Mouse (Mus musculus) limb, embryonic 14.5 days (tissue): ENCODE measurements around the gene Kbtbd13. TPM values are rescaled to one million over a fixed set of nuclear protein-coding genes. Genes with fewer than 3 reads are reported as not detected.

Experiments used
- ATAC-seq: fragments of 200-750 bp; cut with Nextera tagmentation; 2 replicates; pipeline ENCODE4 v1.8.0; 2017; ENCODE audit warnings: low read depth, moderate number of reproducible peaks, moderate TSS enrichment; ENCODE audit not compliant: low FRiP score
- DNase-seq: peaks from one replicate; pipeline ENCODE4 v3.0.0-alpha.2; 2015; ENCODE audit warnings: low spot score
- H3K27ac ChIP-seq: fragments of 300-500 bp; sonication (generic); replicated peaks from 2 replicates; pipeline ENCODE4 v1.5.1; 2014; ENCODE audit warnings: low read depth, mild to moderate bottlenecking, low read length, moderate library complexity, mixed read lengths
- H3K27me3 ChIP-seq: fragments of 300-500 bp; sonication (generic); 2 replicates; pipeline ENCODE4 v1.6.1; 2014; ENCODE audit warnings: low read length, mixed read lengths; ENCODE audit not compliant: control insufficient read depth, insufficient read depth
- H3K36me3 ChIP-seq: fragments of 300-500 bp; sonication (generic); 2 replicates; pipeline ENCODE4 v1.6.1; 2014; ENCODE audit warnings: mild to moderate bottlenecking, low read length, moderate library complexity, mixed read lengths; ENCODE audit not compliant: control insufficient read depth, insufficient read depth
- H3K4me1 ChIP-seq: fragments of 300-500 bp; sonication (generic); 2 replicates; pipeline ENCODE4 v1.6.1; 2014; ENCODE audit warnings: antibody characterized with exemption, low read length, mixed read lengths; ENCODE audit not compliant: control insufficient read depth, insufficient read depth
- H3K4me2 ChIP-seq: fragments of 300-500 bp; sonication (generic); replicated peaks from 2 replicates; pipeline ENCODE4 v1.6.1; 2014; ENCODE audit warnings: low read depth, mild to moderate bottlenecking, low read length, moderate library complexity; ENCODE audit not compliant: severe bottlenecking
- H3K4me3 ChIP-seq: fragments of 300-500 bp; sonication (generic); replicated peaks from 2 replicates; pipeline ENCODE4 v1.5.1; 2014; ENCODE audit warnings: low read length
- H3K9ac ChIP-seq: fragments of 300-500 bp; sonication (generic); 2 replicates; pipeline ENCODE4 v1.6.1; 2014; ENCODE audit warnings: mild to moderate bottlenecking, low read depth, low read length, moderate library complexity; ENCODE audit not compliant: severe bottlenecking
- H3K9me3 ChIP-seq: fragments of 300-500 bp; sonication (generic); 2 replicates; pipeline ENCODE4 v1.6.1; 2016; ENCODE audit warnings: low read length; ENCODE audit not compliant: control insufficient read depth
- POLR2A ChIP-seq: fragments of 200-500 bp; IDR thresholded peaks from 2 replicates; pipeline ENCODE4 v1.8.0; 2012; ENCODE audit warnings: inconsistent platforms, mild to moderate bottlenecking, moderate library complexity, borderline replicate concordance; ENCODE audit not compliant: insufficient read depth, insufficient read length; ENCODE audit errors: extremely low read depth
- WGBS: fragments of 180-500 bp; shearing (Covaris S2); extraction: QIAGEN DNeasy Blood & Tissue Kit; methylation state at CpG from one replicate; pipeline ENCODE4 v1.1.7; 2014; 5-methylcytosine and 5-hydroxymethylcytosine counted together
- polyA plus RNA-seq, 2 experiments: library from polyadenylated mRNA; depleted of rRNA in 1 of 2; stranded (reverse) in 1 of 2; unstranded in 1 of 2; fragments of >200 nt; fragmentation: Nextera tagmentation in 1 of 2; extraction: Ambion mirVana in 1 of 2; gene quantifications; 2 replicates each; pipeline versions ENCODE4 v1.2.1 to v1.2.3; 2012 to 2014

Kbtbd13 gene
- polyA plus RNA-seq, 2 experiments: 1.3 TPM

DNA sequence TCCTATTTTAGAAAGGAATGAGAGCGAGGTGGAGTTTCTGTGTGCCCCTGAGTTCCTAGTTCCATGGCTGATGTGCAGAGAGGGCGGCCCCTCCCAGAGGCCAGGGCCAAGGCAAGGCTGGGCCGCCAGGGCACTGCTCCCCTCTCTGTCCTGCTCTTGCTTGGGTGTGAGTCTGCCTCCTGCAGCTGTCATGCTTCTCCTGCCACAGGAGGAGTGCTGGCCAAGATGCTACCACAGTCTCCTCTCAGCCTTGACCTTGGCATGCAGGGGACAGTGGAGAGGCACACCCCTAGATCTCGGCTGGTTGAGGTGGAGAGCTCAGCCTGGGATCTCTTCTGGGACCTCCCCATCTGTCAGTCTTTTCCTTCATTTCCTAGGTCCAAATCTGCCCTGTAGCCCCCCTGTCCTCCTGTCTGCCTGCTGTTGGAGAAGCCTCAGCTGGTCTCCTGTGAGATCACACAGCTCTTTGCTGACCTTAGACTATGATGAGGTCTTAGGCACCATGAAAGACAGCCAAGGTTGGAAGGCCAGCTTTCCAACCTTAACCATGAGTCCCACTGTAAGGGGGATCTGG, 10.3 kb downstream of the Kbtbd13 start:
- Histone ChIP-seq H3K27me3 (no peaks in the 10 kb centered on the region), H3K4me1 (no peaks in the 10 kb centered on the region), H3K9me3 (no peaks in the 10 kb centered on the region), H3K4me2 (no peak overlapping the region), H3K9ac (no peak overlapping the region), H3K36me3 (no peaks in the 10 kb centered on the region), H3K27ac (no peak overlapping the region), H3K4me3 (no peak overlapping the region)
- DNase-seq: no peak
- 73% methylated on average over 4 of the region's 4 CpGs for WGBS
- no peak for ATAC-seq
- no peak for TF ChIP-seq POLR2A

DNA sequence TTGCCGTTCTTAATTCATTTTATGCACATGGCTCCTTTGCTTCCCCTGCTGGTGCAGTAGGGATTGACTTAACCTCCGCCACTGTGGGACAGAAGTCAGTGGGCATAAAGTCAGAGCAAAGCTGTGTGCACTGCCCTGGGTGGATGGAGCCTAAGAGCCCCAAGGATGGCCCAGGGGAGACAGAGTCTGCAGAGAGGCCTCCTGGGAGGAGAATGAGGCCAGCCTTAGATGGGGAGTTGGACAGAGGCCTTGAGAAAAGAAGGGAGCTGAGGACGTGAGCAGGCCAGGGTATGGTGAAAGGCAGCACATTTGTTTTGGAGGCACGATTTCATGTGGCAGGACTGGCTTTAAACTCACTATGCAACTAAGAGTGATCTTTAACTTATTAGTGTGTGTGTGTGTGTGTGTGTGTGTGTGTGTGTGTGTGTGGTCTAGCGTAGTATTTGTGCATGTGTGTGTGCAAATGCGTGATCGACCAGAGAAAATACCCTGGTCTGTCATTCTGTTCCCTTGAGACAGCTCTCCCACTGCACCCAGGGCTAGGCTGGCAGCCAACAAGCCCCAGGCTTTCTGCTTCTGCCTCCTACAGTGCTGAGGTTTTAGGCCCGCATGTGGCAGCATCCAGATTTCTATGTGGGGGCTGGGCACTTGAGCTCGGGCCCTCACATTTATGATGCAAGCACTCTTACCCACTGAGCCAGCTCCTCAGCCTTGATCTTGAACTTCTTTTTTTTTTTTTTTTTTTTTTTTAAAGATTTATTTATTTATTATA, 16.1 kb downstream of the Kbtbd13 start:
- WGBS: 70% methylated on average over 9 of the region's 9 CpGs

DNA sequence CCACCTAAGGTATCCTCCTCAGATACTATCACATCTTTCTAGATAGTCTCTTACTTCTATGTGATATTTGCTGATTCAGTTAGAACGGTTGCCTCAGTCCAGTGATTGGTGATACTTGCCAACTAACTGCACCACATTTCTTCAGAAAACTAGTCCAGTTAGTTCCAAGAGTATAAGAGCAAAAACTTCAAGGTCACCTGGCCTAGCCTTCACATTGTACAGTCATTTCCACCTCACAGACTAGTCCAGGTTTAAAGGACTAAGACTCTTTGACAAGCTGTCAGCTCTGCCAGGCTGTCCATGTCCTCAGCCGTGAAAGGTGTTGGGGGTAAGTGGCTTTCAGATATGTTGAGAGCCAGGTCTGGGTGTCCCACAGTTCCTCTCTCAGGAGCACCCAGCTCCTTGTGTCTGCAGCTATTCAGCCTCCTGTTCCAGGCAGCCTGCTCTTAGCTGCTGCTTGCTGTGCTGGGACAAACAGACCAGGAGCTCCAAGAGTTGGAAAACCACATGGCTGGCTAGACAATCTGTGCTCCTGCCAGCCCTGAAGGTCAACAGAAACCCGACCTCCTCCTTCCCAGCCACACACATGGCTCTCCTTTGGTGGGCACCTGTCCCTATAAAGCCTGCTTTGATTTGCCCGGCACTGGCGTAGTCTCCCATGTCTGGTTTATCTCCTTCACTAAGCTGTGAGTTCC, 16.8 kb downstream of the Kbtbd13 start:
- no peak overlapping the region for H3K4me2 ChIP-seq
- no peaks in the 10 kb centered on the region for H3K27me3 ChIP-seq
- no peak overlapping the region for H3K4me3 ChIP-seq
- no peaks in the 10 kb centered on the region for H3K9me3 ChIP-seq
- ATAC-seq (no peak), DNase-seq (no peak)
- 50% methylated on average over 5 of the region's 5 CpGs for WGBS
- no peak overlapping the region for H3K9ac ChIP-seq
- H3K4me1 ChIP-seq: no peaks in the 10 kb centered on the region
- no peak for TF ChIP-seq POLR2A
- H3K36me3 ChIP-seq: no peaks in the 10 kb centered on the region; the same call in 1 of the 2 replicates
- H3K27ac ChIP-seq: no peak overlapping the region

More for the DNA sequence above, 16.1 kb downstream of the Kbtbd13 start:
- H3K27ac ChIP-seq: no peak overlapping the region
- H3K9ac ChIP-seq: no peak overlapping the region
- ATAC-seq: no peak
- no peaks in the 10 kb centered on the region for H3K9me3 ChIP-seq
- DNase-seq: no peak
- no peak for TF ChIP-seq POLR2A
- H3K4me1 ChIP-seq: no peaks in the 10 kb centered on the region
- no peaks in the 10 kb centered on the region; the same call in 1 of the 2 replicates for H3K36me3 ChIP-seq
- no peak overlapping the region for H3K4me2 ChIP-seq
- H3K4me3 ChIP-seq: no peak overlapping the region
- no peaks in the 10 kb centered on the region for H3K27me3 ChIP-seq

DNA sequence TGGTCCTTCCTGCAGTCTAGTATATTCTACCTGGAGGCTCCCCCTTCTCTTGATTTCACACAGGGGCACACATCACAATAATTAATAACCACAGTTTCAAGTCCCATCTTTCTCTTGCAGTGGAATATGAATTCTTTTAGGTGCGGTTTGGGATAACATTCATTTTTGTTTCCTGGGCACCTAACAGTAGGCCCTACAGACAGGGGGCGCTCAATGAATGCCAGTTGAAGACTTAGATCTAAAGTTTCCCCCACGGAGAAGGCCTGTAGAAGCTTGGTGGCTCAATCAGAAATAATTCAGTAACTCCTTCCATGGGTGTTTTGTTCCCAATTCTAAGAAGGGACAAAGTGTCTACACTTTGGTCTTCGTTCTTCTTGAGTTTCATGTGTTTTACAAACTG, 19.0 kb downstream of the Kbtbd13 start:
- TF ChIP-seq POLR2A: no peak
- ATAC-seq (no peak), DNase-seq (no peak)
- Histone ChIP-seq H3K36me3 (no peaks in the 10 kb centered on the region; the same call in 1 of the 2 replicates), H3K4me2 (no peak overlapping the region), H3K4me3 (no peak overlapping the region), H3K27me3 (no peaks in the 10 kb centered on the region), H3K9me3 (no peaks in the 10 kb centered on the region), H3K4me1 (no peaks in the 10 kb centered on the region), H3K9ac (no peak overlapping the region), H3K27ac (no peak overlapping the region)
- 76% methylated on average over 4 of the region's 4 CpGs for WGBS

DNA sequence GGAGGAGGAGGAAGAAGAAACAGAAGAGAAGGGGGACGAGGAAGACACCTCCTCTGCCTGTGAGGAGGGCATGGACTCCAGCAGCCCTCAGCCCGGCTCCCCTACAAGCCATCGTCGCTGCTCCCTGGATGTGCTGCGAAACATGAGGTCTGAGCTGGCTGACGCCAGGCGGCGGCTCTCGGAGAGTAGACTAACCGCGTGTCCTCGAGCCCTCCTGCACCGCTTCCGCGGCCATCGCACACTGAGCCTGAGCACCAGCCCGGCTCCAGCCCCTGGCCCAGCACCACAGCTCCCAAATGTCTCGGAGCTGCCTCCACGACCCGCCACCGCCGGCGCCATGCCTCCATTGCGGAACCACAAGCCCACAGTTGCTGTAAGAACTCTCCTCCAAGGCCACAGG, 19.7 kb downstream of the Kbtbd13 start:
- 81% methylated on average over 23 of the region's 24 CpGs for WGBS
- ATAC-seq (no peak), DNase-seq (no peak)
- Histone ChIP-seq H3K9me3 (no peaks in the 10 kb centered on the region), H3K4me1 (no peaks in the 10 kb centered on the region), H3K4me2 (no peak overlapping the region), H3K4me3 (no peak overlapping the region), H3K9ac (no peak overlapping the region), H3K27ac (no peak overlapping the region), H3K36me3 (no peaks in the 10 kb centered on the region; the same call in 1 of the 2 replicates), H3K27me3 (no peaks in the 10 kb centered on the region)
- no peak for TF ChIP-seq POLR2A
